Mouse (Mus musculus): ENCODE data around the gene Hspa8.

DNA sequence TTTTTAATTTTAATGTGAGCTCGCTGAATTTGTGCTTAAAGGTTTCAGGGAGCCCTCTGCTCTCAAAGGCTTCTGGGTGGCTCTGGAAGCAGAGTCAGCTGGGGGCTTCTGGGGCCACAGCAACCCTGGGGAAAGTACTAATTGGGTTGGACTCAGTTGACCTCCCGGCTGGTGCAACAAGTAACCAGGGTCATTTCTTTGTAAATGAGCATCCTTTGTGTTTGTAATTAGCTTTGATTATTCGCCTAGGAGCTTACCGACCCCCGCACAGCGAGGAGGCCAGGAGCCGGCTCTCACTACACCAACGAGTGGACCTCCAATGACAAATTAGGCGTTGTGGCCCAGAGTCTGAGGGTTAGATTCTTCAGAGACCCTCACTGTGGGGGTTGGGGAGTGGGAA, 58.4 kb downstream of the Hspa8 start:
- TF ChIP-seq CTCF (IDR thresholded peaks at IDR 0.05 in 2 of 3, conservative IDR thresholded peaks at IDR 0.05 in 1 of 3; ENCODE audit: control insufficient read depth in 1 of 3, insufficient read depth in 1 of 3, low read depth in 2 of 3, low read length in 3 of 3, poor library complexity in 1 of 3, severe bottlenecking in 1 of 3) = no peak
- no peak for TF ChIP-seq ETS1 (IDR thresholded peaks at IDR 0.05; ENCODE audit: low read depth, low read length)
- TF ChIP-seq UBTF (IDR thresholded peaks at IDR 0.05; ENCODE audit: borderline replicate concordance, insufficient read depth, low read depth, low read length) = no peak
- no peak for TF ChIP-seq TCF12 (IDR thresholded peaks at IDR 0.05; ENCODE audit: low read depth, low read length)
- TF ChIP-seq POLR2A (IDR thresholded peaks at IDR 0.05; ENCODE audit: control insufficient read depth in 1 of 2, insufficient read depth in 1 of 2, low read depth in 1 of 2, low read length in 2 of 2, poor library complexity in 1 of 2) = no peak
- no peak for TF ChIP-seq ELF1 (IDR thresholded peaks at IDR 0.05; ENCODE audit: low read depth, low read length)
- TF ChIP-seq NELFE (IDR thresholded peaks at IDR 0.05; ENCODE audit: low read depth, low read length) = no peak
- TF ChIP-seq MAFK (IDR thresholded peaks at IDR 0.05; ENCODE audit: borderline replicate concordance, low read depth, low read length) = no peak
- no peak for TF ChIP-seq ZNF384 (IDR thresholded peaks at IDR 0.05; ENCODE audit: low read depth, low read length)
- TF ChIP-seq MYC (IDR thresholded peaks at IDR 0.05; ENCODE audit: low read depth, low read length) = no peak
- TF ChIP-seq USF2 (IDR thresholded peaks at IDR 0.05; ENCODE audit: borderline replicate concordance in 1 of 2, insufficient read depth in 1 of 2, low read depth in 1 of 2, low read length in 2 of 2) = no peak
- no peak for TF ChIP-seq JUND (IDR thresholded peaks at IDR 0.05; ENCODE audit: low read depth, low read length)
